Comparison of ENCODE assay signal across 18 mouse cellular contexts in genomic region chr1:152004509-152004908, GRCm38 (mm10).
DNase-seq lines count a peak whose midpoint lies in the region; ATAC-seq and TF ChIP-seq lines count a peak whose summit lies in the region.
"Had no signal": no experiment of that assay in that cellular context is flagged by ENCODE, and none has a peak within 500 bp of the region (broad histone marks: within the 10 kb centered on the region; RNA-seq: fewer than 3 reads in every experiment).

No protein-coding gene starts in this region.

- no peak for TF ChIP-seq CTCF in hindbrain, postnatal 0 days (IDR thresholded peaks at IDR 0.05; ENCODE audit: low read depth)

- no peak overlapping the region for H3K4me3 ChIP-seq in hindbrain, embryonic 15.5 days
- no peak overlapping the region for H3K4me3 ChIP-seq in hindbrain, postnatal 0 days (ENCODE audit: low read length)
- H3K4me3 ChIP-seq in forebrain, embryonic 16.5 days (replicated peaks; ENCODE audit: low read length), result no peak overlapping the region
- H3K4me3 ChIP-seq: embryonic facial prominence, embryonic 13.5 days; heart, embryonic 13.5 days; megakaryocyte, embryonic 14.5 days; myocyte; stomach, embryonic 15.5 days had no signal

- H3K4me1 ChIP-seq in hindbrain, embryonic 15.5 days (replicated peaks), result peaks cover 30% of the 10 kb centered on the region
- no peaks in the 10 kb centered on the region; the same call in 1 of the 2 replicates for H3K4me1 ChIP-seq in hindbrain, postnatal 0 days (ENCODE audit: insufficient read depth, low read length)
- H3K4me1 ChIP-seq in forebrain, embryonic 16.5 days (replicated peaks; ENCODE audit: control insufficient read depth, insufficient read depth, low read length), result peaks cover 27% of the 10 kb centered on the region
- H3K4me1 ChIP-seq: stomach, embryonic 15.5 days had no signal

- no peak for DNase-seq in hindbrain, postnatal 0 days (ENCODE audit: low spot score)
- peak; percentile 28 for DNase-seq in right cerebral cortex, adult 18-20 months
- DNase-seq in right cerebral cortex, postnatal 25 days, result no peak
- DNase-seq in cerebellum, adult 11-12 months, result no peak
- DNase-seq: adrenal gland, adult 8-10 months; cerebellum, postnatal 14 days; kidney, adult 8-10 months; kidney, postnatal 14 days; lung, adult 18-20 months had no signal

- H3K4me2 ChIP-seq in hindbrain, embryonic 15.5 days, result no peak overlapping the region
- H3K4me2 ChIP-seq in hindbrain, postnatal 0 days (ENCODE audit: low read depth, low read length), result no peak overlapping the region
- no peak overlapping the region for H3K4me2 ChIP-seq in forebrain, embryonic 16.5 days (ENCODE audit: low read length)
- H3K4me2 ChIP-seq: embryonic facial prominence, embryonic 13.5 days; heart, embryonic 13.5 days; liver, embryonic 11.5 days; stomach, embryonic 15.5 days had no signal

- no peak overlapping the region for H3K9ac ChIP-seq in hindbrain, embryonic 15.5 days
- H3K9ac ChIP-seq in hindbrain, postnatal 0 days (replicated peaks; ENCODE audit: low read length), result no peak overlapping the region
- no peak overlapping the region for H3K9ac ChIP-seq in forebrain, embryonic 16.5 days (replicated peaks; ENCODE audit: low read depth, low read length)
- H3K9ac ChIP-seq: embryonic facial prominence, embryonic 13.5 days; heart, embryonic 13.5 days; stomach, embryonic 15.5 days had no signal

- H3K9me3 ChIP-seq in hindbrain, embryonic 15.5 days, result no peaks in the 10 kb centered on the region
- H3K9me3 ChIP-seq in hindbrain, postnatal 0 days (ENCODE audit: low read length), result no peaks in the 10 kb centered on the region
- H3K9me3 ChIP-seq in forebrain, embryonic 16.5 days (ENCODE audit: control insufficient read depth, low read length), result no peaks in the 10 kb centered on the region
- H3K9me3 ChIP-seq: embryonic facial prominence, embryonic 13.5 days; heart, embryonic 13.5 days; megakaryocyte, embryonic 14.5 days; stomach, embryonic 15.5 days had no signal

- ATAC-seq in hindbrain, embryonic 15.5 days (ENCODE audit: low FRiP score, low read depth), result no peak
- ATAC-seq in hindbrain, postnatal 0 days, result no peak
- peak; percentile 57 for ATAC-seq in forebrain, embryonic 16.5 days
- no peak for ATAC-seq in granulocyte monocyte progenitor cell, adult 5-6 weeks (replicated peaks; ENCODE audit: poor library complexity, severe bottlenecking)

- peaks cover 5% of the 10 kb centered on the region; the same call in 1 of the 2 replicates for H3K36me3 ChIP-seq in hindbrain, embryonic 15.5 days
- H3K36me3 ChIP-seq in hindbrain, postnatal 0 days (ENCODE audit: insufficient read depth, low read length), result no peaks in the 10 kb centered on the region
- no peaks in the 10 kb centered on the region for H3K36me3 ChIP-seq in forebrain, embryonic 16.5 days (ENCODE audit: control insufficient read depth, insufficient read depth)
- H3K36me3 ChIP-seq: stomach, embryonic 15.5 days had no signal

- peak overlapping the region; percentile 6; the same call in 1 of the 2 replicates for H3K27ac ChIP-seq in hindbrain, embryonic 15.5 days (replicated peaks)
- no peak overlapping the region for H3K27ac ChIP-seq in hindbrain, postnatal 0 days
- peak overlapping the region; percentile 84 for H3K27ac ChIP-seq in forebrain, embryonic 16.5 days (ENCODE audit: low read length)
- H3K27ac ChIP-seq: embryonic facial prominence, embryonic 13.5 days; heart, embryonic 13.5 days; stomach, embryonic 15.5 days had no signal

- H3K27me3 ChIP-seq in hindbrain, embryonic 15.5 days, result no peaks in the 10 kb centered on the region
- H3K27me3 ChIP-seq in hindbrain, postnatal 0 days (ENCODE audit: insufficient read depth, low read length), result no peaks in the 10 kb centered on the region
- H3K27me3 ChIP-seq in forebrain, embryonic 16.5 days (replicated peaks; ENCODE audit: control insufficient read depth, insufficient read depth, low read length), result no peaks in the 10 kb centered on the region
- H3K27me3 ChIP-seq: embryonic facial prominence, embryonic 13.5 days; heart, embryonic 13.5 days; megakaryocyte, embryonic 14.5 days; stomach, embryonic 15.5 days had no signal

- 47% methylated on average over 6 of the region's 6 CpGs for whole genome bisulfite sequencing in hindbrain, embryonic 15.5 days
- 56% methylated on average over 6 of the region's 6 CpGs for WGBS in hindbrain, postnatal 0 days
- 19% methylated on average over 6 of the region's 6 CpGs for WGBS in forebrain, embryonic 16.5 days
